Mouse (Mus musculus) NIH3T3 (cell line): ENCODE data around the gene Nlrx1.

Experiments
- DNase-seq: peaks from one replicate; pipeline ENCODE4 v3.0.0-alpha.2; 2012; ENCODE audit warnings: low read depth

Gene Nlrx1

GRCm38 (mm10) chr9:44234479-44235427 is 33.6 kb downstream of the Nlrx1 start:
- peak; percentile 60 for DNase-seq

- DNase-seq: peak; percentile 99
Observed at GRCm38 (mm10) chr9:44233802-44234478, 34.5 kb downstream of the Nlrx1 start, which contains the start of gene Cbl. Gene Cbl (minus strand): TSS chr9:44234049.

- DNase-seq: peak; percentile 27
Observed at GRCm38 (mm10) chr9:44233021-44233801, 35.2 kb downstream of the Nlrx1 start.

GRCm38 (mm10) chr9:44231609-44232008 is 36.8 kb downstream of the Nlrx1 start:
- DNase-seq: no peak

- DNase-seq: no peak
Observed at GRCm38 (mm10) chr9:44225993-44226392, 42.4 kb downstream of the Nlrx1 start.

GRCm38 (mm10) chr9:44213538-44213937 is 54.9 kb downstream of the Nlrx1 start:
- no peak for DNase-seq

- peak; percentile 54 for DNase-seq
Observed at GRCm38 (mm10) chr9:44212406-44212805, 56.0 kb downstream of the Nlrx1 start.

- DNase-seq: no peak
Observed at GRCm38 (mm10) chr9:44209416-44209815, 59.0 kb downstream of the Nlrx1 start.

- no peak for DNase-seq
Observed at GRCm38 (mm10) chr9:44207840-44208239, 60.6 kb downstream of the Nlrx1 start.
